Mouse (Mus musculus): ENCODE data around the gene Olfr969. TPM values are rescaled to one million over a fixed set of nuclear protein-coding genes. Genes with fewer than 3 reads are reported as not detected.
"Not testable (repeated sequence)": the region's sequence is repeated elsewhere in the genome, so short reads cannot be mapped to it uniquely, and the experiment has no call there.

Olfr969 gene
- total RNA-seq (2021): not detected

DNA sequence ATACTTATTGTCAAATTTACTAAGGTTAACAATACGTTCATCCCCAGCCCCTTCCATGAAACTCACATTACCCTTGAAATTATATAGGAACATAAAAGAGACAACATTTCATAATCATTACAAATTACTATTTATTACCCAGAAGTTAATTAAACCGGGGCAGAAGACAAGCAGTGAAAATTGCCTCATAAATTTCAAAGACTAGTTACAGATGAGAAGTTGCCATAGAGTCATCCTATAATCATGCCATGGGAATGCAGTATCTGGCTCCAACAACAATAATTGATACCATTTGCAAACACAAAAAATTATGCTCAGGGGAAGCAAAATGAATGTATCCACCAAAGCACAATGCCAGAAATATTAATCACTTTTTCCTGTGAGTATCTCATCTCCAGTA is at the start of gene Olfr969:
Olfr969 (plus strand) TSS at position 388 of the 400 bp plus-strand sequence.
- DNase-seq: no peak

GRCm38 (mm10) chr9:39745949-39746348 is 44.8 kb upstream of the Olfr969 start, which contains the start of gene Olfr967:
Olfr967 (plus strand) TSS chr9:39746249.
- DNase-seq: no peak

DNA sequence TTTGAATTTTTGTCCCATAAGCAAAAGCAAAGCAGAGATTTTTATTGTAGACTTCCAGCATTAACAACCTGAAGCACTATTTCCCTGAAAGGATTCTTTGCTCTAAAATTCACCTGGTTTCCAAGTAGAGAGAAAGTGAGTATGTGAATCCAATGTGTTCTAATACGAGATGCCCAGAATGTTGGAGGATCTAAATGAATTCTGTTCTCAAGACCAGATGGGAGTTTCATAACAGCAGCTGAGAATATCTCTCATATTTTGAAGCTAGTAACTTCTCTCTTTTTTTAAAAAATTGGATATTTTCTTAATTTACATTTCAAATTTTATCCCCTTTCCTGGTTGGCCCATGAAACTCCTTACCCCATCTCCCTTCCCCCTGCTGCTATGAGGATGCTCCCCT is 44.3 kb upstream of the Olfr969 start:
- DNase-seq: no peak

DNA sequence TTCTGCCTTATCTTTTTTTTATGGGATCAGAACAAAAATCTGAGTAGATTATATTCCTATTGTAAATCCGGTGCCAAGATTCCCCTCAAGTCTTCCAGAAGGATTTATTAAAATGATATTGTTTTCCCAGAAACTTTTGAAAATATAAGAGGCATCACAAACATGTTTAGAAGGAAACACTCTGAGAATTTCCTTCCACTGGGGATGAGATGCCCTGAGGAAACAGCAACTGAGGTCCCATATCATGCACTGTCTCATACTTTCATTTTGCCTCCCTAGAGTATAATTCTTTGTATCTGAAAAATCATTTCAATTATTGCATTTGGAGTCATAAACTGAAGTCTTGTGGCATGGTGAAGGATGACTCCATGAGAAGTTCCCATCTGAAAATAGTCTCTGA is 7.6 kb upstream of the Olfr969 start, which contains the start of gene Olfr968:
Olfr968 (minus strand) TSS at position 101 of the 400 bp plus-strand sequence.
- no peak for DNase-seq

DNA sequence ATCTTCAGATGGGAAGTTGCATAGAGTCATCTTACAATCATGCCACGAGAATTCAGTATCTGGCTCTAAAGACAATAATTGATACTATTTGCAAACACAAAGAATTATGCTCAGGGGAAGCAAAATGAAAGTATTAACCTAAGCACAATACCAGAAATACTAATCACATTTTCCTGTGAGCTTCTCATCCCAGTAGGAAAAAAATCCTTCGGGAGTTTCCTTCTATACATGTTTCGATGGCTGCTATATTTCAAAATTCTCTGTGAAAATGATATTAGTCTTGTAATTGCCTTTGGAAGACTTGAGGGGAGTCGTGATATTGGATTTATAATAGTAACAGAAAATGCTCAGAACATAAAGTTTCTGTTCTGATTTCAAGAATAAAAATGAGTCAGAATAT is 17.8 kb downstream of the Olfr969 start, which contains the start of gene Olfr970:
Olfr970 (plus strand) TSS at position 301 of the 400 bp plus-strand sequence.
- DNase-seq: no peak

- DNase-seq: not testable (repeated sequence)
These were observed 45.8 kb downstream of the Olfr969 start, which contains the start of gene Olfr971 for GRCm38 (mm10) chr9:39836576-39836975. Olfr971 (plus strand) TSS chr9:39836876.

Other genes with a start within 250 kb of the Olfr969 start
- not detected for gene Olfr958, start 236.9 kb upstream of the Olfr969 start, total RNA-seq (2021)
- not detected for gene Olfr959, start 215.4 kb upstream of the Olfr969 start, total RNA-seq (2021)
- 1 to 10 TPM; 7.8 to 8.0 TPM for gene AW551984, start 186.5 kb upstream of the Olfr969 start, total RNA-seq (2021)
- not detected for gene Olfr148, start 180.3 kb upstream of the Olfr969 start, total RNA-seq (2021)
- not detected for gene Olfr960, start 169.6 kb upstream of the Olfr969 start, total RNA-seq (2021)
- not detected for gene Olfr961, start 145.9 kb upstream of the Olfr969 start, total RNA-seq (2021)
- not detected for gene Olfr963, start 123.7 kb upstream of the Olfr969 start, total RNA-seq (2021)
- not detected for gene Olfr149, start 83.8 kb upstream of the Olfr969 start, total RNA-seq (2021)
- gene Olfr965, start 79.6 kb upstream of the Olfr969 start, total RNA-seq (2021): not detected
- not detected for gene Olfr150, start 60.0 kb upstream of the Olfr969 start, total RNA-seq (2021)
- gene Olfr967, start 44.7 kb upstream of the Olfr969 start, total RNA-seq (2021): not detected
- not detected for gene Olfr968, start 7.7 kb upstream of the Olfr969 start, total RNA-seq (2021)
- gene Olfr970, start 17.9 kb downstream of the Olfr969 start, total RNA-seq (2021): not detected
- not detected for gene Olfr971, start 45.9 kb downstream of the Olfr969 start, total RNA-seq (2021)
- not detected for gene Olfr972, start 75.5 kb downstream of the Olfr969 start, total RNA-seq (2021)
- gene Olfr229, start 116.4 kb downstream of the Olfr969 start, total RNA-seq (2021): not detected
- not detected for gene Olfr974, start 146.6 kb downstream of the Olfr969 start, total RNA-seq (2021)
- gene Olfr975, start 161.1 kb downstream of the Olfr969 start, total RNA-seq (2021): not detected
- not detected for gene Olfr976, start 170.2 kb downstream of the Olfr969 start, total RNA-seq (2021)
- not detected for gene Olfr978, start 201.2 kb downstream of the Olfr969 start, total RNA-seq (2021)
- not detected for gene Olfr979, start 212.5 kb downstream of the Olfr969 start, total RNA-seq (2021)
- not detected for gene Olfr980, start 218.6 kb downstream of the Olfr969 start, total RNA-seq (2021)
- gene Olfr981, start 230.5 kb downstream of the Olfr969 start, total RNA-seq (2021): not detected

All from heart, postnatal 4 days (tissue).